Mouse (Mus musculus) left cerebral cortex, postnatal 14 days (tissue): ENCODE results near the gene Ankrd33. TPM values are rescaled to one million over a fixed set of nuclear protein-coding genes. Genes with fewer than 3 reads are reported as not detected.
A peak's percentile ranks its signal among the peaks of the same experiment; 100 is the strongest.

ENCODE experiments used
- DNase-seq, 2 experiments: peaks; one replicate each; pipeline ENCODE4 v3.0.0; 2021 to 2022; ENCODE audit warnings: low spot score in 2 of 2, mixed read lengths in 1 of 2
- intact Hi-C: fragments of 180-260 bp; cut with DNase I; formaldehyde crosslinking; loops from one replicate; pipeline ENCODE4 v1.15.1; 2025
- total RNA-seq, 2 experiments: library from RNA; stranded (reverse); gene quantifications; 2 replicates each; pipeline ENCODE4 v1.2.3; 2021

Gene Ankrd33
- total RNA-seq, 2 experiments from 2014 or later = 0.21 TPM; not detected in 1

DNA sequence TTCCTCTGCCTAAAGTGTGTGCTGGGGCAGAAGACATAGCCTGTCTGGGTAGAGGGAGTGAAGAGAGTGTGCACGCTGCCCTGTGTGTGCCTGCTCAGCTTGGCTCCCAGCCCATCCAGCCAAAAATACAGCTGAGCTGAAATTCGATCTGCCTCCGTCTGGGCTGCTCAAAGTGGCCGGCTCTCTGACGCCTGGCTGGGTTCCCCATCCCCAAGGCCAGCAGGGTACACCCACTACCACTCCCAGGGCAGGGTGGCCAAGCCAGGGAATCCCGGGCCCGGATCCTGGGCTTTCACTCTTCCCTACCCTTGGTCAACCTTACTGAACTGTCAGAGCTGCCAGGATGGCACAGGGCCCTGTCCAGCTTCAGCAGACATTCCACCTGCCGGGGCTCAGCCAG, 27.9 kb downstream of the Ankrd33 start:
- peak; percentile 58 to 67 for DNase-seq
- intact Hi-C loops = no loop called here

DNA sequence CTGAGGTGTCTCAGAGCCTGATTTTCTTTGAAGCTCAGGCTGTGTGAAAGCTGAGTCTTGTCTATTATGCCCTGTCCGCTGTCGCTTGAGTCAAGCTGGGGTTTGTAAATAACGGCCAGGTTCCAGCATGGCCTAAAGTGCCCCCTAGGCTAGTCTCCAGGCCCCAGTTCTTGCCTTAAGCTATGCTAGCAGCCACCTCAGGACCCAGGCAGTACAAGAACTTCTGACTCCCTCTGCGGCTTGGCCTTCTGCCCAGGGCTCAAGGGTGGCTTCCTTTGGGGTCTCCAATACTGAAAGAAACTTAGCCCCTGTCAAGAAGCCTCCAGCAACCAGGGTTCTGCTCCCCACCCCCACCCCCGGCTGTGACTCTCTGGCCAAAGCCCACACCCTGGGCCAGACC, 28.6 kb downstream of the Ankrd33 start:
- no peak for DNase-seq
- intact Hi-C loops = loop anchor here (2.0 kb wide), 1 partner anchor 31 kb away; the partner anchor contains the start of gene Acvr1b

- intact Hi-C loops = loop anchor here (2.0 to 5.0 kb wide), 2 partner anchors 30 to 53 kb away; partner anchors contain the start of gene Acvr1b
- DNase-seq = no peak
These were observed 29.2 kb downstream of the Ankrd33 start for GRCm38 (mm10) chr15:101144779-101145178.

DNA sequence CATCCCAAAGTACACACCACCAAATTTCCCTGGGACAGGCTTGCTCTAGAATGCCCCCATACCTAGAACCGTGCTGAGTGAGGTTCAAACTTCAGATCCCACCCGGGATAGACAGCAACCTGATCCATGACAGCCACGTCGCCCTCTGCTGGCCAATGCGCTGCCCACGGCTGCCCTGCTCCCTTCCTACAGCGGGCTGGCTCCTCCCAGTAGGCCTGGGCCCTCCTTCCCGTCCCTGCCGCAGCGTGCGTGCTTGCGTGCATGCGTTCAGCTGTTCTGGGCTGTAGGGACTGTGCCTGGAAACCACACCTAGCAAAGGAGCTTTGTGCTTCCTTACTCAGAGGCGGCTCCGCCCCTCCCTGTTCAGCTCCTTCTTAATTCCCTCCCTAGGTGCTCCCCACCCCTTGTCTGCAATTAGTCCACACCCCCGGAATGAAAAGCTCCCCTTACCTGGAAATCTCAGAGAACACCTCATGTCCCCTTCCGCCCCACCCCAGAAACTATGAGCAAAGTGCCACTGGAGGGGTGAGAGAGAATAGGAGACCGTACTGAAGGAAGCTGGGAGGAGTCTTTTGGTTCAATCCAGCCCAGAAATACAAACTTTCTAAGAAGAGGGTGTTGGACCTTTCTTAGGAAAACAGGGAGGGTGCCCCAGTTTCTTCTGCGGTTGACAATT, 30.0 kb downstream of the Ankrd33 start:
- DNase-seq = peak; percentile 95 to 97
- intact Hi-C loops = loop anchor here (2.0 to 5.0 kb wide), 2 partner anchors 29 to 52 kb away; partner anchors contain the start of gene Acvr1b

DNA sequence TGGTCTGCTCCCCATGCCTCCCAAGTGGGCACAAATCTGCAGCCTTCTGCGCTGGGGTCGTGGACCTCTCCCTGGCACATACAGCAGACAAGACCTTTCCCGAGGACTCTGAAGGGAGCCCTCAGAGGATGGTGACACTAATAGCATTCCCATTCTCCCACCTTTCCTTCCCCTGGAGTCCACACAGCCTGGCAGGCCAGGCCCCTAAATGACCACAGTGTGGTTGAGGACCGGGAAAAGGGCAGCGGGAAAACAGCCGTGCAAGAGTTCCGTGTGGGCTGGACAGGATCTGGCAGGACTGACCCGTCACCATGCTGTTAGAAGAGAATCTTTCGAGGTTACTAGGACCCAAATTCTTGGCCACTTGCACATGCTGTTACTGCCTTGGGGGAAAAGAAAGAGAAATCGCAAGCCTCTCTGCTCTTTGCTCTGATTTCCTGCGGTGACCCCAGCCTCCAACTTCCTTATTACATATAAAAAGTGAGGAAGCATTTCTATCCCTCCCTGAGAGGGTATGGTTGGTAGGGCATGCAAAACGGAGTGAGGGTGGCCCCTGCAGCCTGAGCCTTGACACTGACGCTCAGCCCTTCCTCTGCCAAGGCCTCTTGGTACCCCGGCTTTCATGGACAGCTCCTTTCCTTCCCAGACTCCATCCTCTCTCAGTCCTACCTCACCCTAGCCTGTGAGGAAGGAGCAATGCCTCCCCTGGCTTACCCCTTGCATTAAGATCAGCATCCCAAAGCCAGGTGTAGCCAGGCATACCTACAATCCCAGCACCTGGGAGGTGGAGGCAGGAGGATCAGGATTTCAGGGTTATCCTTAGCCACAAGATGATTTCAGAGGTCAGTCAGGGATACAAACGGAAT, 30.8 kb downstream of the Ankrd33 start:
- DNase-seq = no peak
- intact Hi-C loops = loop anchor here (5.0 kb wide), 1 partner anchor 51 kb away; no protein-coding TSS in a partner anchor

DNA sequence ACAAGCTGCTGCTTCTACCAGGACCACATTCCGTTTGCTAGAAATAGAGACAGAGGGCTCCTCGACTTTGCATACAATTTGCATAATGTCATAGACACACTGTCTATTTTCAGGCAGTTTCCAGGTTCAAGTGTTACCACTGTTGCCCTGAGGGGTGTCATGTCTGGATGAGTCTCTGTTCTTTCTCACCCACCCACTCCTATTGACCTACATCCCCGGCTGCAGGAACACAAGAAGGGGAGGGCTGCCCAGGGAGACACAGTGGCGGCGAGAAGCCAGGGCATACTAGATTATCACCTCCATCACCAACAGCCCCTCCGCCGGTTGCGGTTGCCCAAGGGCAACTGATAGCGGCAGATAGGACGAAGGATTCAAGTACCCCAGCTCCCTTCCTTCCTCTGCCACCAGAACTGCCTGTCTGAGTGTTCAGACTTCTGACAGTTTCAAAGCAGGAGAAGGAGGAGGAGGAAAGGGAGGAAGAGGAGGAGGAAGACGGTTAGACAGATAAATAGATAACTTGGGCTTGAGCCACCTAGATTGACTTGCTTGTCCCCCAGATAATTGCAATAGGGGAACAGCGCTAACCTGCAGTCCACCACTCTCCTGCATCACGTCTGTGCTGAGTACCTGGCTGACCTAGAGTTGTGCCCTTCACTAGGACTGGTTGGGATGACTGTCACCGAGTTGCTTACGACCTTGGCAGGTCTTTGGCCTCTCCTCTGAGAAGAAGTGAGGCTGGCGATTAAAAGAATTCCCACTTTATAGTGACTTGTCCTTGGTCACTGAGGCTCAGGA, 31.8 kb downstream of the Ankrd33 start:
- intact Hi-C loops = loop anchor here (5.0 kb wide), 1 partner anchor 50 kb away; no protein-coding TSS in a partner anchor
- peak; percentile 40 to 74 for DNase-seq

- no peak for DNase-seq
- intact Hi-C loops = loop anchor here (5.0 kb wide), 1 partner anchor 49 kb away; no protein-coding TSS in a partner anchor
These were observed 32.3 kb downstream of the Ankrd33 start for GRCm38 (mm10) chr15:101147910-101148273.

GRCm38 (mm10) chr15:101148604-101149003, 33.0 kb downstream of the Ankrd33 start:
- DNase-seq = no peak
- intact Hi-C loops = loop anchor here (5.0 kb wide), 1 partner anchor 49 kb away; no protein-coding TSS in a partner anchor

DNA sequence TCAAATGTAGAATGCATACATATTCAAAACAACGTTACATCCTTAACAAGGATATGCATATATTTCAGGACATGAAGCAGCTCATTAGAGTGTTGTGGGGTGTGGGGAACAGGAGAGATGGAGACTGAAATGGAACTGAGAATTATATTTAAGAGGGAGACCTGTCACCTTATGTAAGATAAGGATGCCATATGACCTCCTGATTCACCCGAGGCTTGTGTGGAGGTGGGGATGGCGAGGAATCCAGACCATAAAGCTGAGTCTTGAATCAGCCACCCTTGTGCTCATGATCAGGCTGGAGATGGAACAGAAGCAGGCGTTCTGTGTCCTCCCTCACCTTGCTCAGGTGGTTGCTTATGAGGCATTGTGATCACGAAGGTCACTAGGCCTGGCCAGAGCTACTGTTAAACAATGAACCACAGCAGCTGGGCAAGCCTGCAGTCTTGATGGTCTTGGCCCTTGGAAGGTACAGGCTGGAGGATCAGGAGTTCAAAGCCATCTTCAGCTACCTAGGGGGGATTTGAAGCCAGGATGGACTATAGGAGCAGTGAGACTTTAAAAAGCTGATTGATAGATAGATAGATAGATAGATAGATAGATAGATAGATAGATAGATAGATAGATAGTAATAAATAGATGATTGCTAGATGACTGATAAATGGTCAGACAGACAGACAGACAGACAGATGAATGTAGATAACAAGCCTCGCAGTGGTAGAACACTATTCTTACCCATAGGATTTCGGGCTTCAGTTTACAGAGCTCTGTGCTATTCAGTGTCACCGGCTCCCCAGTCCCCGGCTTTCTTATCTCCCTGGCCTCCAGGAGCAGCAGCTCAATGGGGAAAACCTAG, 36.1 kb downstream of the Ankrd33 start:
- intact Hi-C loops = no loop called here
- DNase-seq = no peak

DNA sequence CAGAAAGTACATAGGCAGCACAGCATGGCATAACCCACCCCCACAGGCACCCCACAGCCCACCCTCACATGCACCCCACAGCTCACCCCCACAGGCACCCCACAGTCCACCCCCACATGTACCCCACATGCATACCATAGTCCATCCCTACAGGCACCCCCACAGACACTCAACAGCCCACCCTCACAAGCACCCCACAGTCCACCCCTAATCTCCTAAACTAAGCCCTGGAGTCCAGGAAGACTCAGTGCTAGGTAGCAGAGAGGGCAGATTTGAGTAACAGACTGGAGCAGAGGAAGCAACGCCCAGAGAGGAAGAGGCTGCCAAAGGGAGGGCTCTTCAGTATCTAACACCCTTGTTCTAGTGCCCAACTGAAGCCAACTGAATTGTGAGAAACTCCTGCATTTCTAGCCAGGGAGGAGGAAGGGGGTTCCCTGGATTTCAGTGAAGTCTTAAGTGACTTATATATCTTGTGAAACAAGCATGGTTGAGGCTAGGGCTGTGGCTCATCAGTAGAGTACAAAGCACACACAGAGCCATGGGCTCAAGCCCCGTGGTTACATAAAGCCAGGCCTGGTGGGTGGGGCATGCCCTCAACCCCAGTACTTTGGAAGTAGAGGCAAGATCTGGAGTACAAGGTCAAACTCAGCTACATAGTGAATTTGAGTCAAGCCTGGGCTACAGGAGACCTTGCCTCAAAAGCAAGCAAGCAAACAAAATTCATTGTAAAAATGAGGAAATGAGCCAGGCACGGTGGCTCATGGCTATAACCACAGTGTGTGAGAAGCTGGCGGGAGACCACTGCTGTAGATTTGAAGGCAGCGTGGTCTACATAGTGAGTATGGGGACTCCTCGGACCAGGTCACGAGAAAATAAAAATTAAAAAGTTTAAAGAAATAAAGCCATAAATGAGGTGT, 39.4 kb downstream of the Ankrd33 start:
- DNase-seq = no peak
- intact Hi-C loops = no loop called here

DNA sequence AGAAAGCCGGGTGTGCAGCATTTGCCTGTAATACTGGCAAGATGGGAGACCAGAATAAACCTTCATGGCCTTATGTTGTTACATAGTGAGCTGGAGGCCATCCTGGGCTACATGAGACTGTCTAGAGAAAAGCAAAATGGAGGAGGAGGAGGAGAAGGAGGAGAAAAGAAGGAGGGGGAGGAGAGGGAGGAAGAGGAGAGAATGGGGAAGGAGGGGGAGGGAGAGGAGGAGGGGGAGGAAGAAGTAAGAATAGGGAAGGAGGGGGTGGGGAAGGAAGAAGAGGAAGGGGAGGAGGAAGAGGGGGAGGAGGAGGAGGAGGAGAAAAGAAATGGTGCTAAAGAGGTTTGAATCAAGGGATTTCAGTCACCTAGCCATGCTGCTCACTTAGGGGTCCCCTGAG, 44.6 kb downstream of the Ankrd33 start:
- intact Hi-C loops = no loop called here
- no peak for DNase-seq

GRCm38 (mm10) chr15:101160591-101160990, 45.0 kb downstream of the Ankrd33 start:
- intact Hi-C loops = no loop called here
- DNase-seq = peak; percentile 74 to 83

DNA sequence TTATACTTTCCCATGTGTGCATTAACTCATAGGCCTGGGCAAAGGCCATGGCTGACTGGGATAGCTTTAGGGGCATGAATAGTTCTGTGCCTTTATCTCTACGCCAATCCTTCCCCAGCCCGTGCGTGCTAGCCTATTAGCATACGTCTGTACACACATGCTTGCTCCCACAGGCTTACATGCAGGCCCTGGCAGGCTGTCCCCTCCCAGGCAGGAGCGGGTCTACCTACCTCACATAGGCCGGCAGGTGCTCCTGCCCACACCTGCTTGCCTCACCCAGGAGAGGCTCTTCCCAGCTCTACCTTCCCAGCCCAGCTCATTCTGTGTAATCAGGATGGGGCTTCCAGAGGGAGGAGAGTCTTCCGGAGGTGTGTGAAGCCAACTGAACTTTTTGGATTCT, 46.0 kb downstream of the Ankrd33 start:
- DNase-seq = no peak
- intact Hi-C loops = no loop called here

GRCm38 (mm10) chr15:101163056-101163458, 47.5 kb downstream of the Ankrd33 start:
- intact Hi-C loops = no loop called here
- peak; percentile 65 for DNase-seq

- intact Hi-C loops = no loop called here
- DNase-seq = no peak
These were observed 48.3 kb downstream of the Ankrd33 start for GRCm38 (mm10) chr15:101163854-101164253.

DNA sequence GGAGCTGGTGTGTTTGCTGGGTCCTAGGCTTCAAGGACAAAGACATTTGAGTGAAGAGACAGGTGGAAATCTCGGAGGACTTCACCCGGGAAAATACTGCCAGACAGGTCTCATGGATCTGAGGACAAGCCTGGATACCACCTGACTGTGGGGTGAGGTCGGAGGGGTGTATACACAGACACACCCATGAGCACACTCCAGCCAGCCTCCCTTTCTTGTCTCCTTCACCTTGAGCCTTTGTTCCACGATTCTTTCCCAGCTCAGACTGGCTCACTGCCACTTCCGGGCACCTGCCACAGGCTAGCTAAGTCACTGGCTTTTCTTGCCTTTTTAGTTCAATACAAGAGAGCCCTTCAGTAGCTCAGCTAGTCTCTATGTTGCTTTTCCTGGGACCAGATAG, 48.7 kb downstream of the Ankrd33 start:
- no peak for DNase-seq
- intact Hi-C loops = no loop called here

DNA sequence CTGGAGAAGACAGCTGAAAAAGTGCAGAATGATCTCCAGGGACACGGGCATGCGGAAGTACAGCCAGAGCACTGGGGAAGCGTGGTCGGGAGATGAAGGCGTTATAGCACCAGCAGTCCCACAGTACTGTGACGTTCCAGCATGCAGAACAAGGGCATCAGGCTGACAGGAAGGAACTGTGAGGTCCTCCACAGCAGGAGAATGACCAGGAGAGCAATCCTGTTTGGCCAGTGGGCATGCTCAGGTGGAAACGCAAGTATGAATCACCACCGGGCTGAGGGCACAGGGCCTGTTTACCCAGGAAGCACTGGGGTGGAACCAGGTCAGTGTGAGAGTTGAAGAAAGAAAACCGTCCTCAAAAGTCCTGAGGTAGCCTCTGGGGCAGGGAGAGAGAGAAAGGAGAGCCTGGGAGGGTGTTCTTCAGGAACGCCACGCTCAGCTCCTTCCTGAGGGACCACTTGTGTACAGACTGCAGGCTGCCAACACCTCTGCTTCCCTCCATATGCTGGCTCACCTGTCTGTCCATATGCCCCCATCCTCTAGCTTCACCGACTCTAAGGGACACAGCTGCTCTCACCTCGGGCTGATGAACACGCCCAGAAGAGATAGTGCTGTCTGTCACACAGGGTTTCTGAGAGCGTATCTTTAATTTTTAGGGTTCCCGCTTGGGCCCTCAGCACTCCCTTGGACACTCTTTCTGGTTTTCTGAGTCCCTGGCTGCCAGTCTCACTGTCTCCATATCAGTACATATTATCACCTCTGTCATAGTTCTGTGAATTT, 50.3 kb downstream of the Ankrd33 start:
- intact Hi-C loops = no loop called here
- DNase-seq = no peak
